Mouse (Mus musculus) small intestine, adult 2 months (tissue): ENCODE measurements around the gene Myh7.

Experiments used
- CTCF ChIP-seq: fragments of 200-500 bp; IDR thresholded peaks from 2 replicates; pipeline ENCODE4 v1.5.1; 2012; ENCODE audit warnings: low read depth, mild to moderate bottlenecking, control low read depth, inconsistent platforms, low read length, moderate library complexity, mixed read lengths; ENCODE audit not compliant: insufficient replicate concordance, insufficient read length; ENCODE audit errors: extremely low read depth
- POLR2A ChIP-seq: fragments of 200-500 bp; IDR thresholded peaks from 2 replicates; pipeline ENCODE4 v1.6.1; 2012; ENCODE audit warnings: low read depth, mild to moderate bottlenecking, control low read depth, inconsistent platforms, low read length, moderate library complexity

DNA sequence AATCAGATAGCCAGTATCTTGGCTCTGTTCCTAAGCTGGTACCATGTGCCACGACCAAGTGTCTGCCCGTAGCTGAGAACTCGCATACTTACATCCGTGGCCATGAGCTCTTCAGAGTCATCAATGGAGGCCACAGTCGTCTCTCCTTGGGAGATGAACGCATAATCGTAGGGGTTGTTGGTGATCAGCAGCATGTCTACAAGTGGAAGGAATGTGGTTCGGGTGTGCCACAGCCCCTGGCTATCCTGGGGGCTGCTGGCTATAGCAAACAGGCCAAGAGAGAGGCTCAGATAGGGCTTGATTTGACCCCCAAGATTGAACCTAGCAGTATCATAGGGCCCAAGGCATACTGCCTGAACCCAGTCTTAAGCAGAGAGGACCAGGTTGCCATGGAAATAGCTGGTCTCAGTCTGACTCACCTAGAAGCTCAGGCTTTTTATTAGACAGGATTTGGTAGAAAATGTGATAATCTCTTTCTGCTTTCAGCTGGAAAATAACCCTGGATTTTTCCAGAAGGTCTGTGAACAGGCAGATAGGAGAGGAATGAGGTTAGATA is 4.5 kb downstream of the Myh7 start:
- no peak for TF ChIP-seq CTCF
- no peak for TF ChIP-seq POLR2A
